Mouse (Mus musculus) adipocyte (in vitro differentiated cells): Measurements from ENCODE around the gene Gas2l3.
A peak's percentile ranks its signal among the peaks of the same experiment; 100 is the strongest.

ENCODE experiments used
- DNase-seq: peaks from one replicate; pipeline ENCODE4 v3.0.0-alpha.2; 2016; ENCODE audit warnings: low spot score

Gas2l3 gene

GRCm38 (mm10) chr10:89443115-89443622 is 598 bp downstream of the Gas2l3 start:
- DNase-seq: no peak

DNA sequence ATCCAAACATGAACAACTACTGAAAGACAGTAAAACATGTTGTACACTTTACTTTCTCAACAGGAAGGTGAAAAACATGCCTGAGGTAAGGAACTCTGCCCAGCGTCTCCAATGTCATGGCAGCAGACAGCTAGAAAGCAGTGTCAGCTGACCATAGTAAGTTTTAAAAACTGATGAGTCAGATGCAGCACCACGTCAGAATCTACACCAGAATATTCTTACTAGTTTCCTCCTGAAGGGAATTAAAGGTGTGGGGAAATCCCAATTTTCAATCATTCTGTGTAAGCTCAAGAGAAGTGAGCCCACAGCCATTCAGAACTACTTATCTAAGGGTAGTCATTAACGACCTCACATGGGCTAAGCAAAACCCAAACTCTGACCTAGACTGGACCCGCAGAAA is 1.1 kb downstream of the Gas2l3 start:
- DNase-seq: no peak

- no peak for DNase-seq
Measured at GRCm38 (mm10) chr10:89441961-89442360, 1.8 kb downstream of the Gas2l3 start.

DNA sequence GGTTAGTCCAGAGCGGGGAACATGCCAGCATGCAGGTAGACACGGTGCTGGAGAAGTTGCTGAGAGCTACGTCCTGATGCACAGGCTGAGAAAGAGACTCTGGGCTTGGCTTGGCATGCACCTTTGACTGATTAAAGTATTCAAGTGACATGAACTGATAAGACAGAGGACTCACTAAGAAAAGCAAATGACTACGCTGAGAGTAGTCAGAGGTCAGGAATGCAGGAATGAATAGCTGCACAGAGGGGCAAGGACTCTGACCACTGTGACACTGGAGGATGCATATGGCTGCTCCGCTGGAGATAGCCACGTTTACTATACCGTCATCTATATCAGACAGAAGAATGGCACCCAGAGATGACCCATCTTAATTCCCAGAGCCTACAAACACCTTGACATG is 4.4 kb downstream of the Gas2l3 start:
- no peak for DNase-seq

DNA sequence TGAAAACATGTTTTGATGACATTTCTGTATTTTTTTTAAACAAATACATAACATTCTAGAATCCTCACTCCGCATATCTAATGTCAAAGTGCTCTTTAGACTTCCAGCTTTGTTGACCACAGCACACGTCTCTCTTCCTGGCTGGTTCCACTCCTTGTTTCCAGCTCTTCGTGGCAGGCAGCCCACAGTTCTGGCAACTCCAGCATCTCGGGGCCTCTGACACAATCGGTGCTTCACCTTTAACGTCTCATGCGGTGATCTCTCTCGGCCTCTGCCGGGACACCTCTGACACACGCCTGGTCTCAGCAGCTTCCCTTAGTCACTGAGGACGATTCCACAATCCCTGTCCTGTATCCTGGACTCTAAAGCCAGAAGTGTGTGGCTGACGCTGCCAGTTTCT is 5.8 kb downstream of the Gas2l3 start:
- no peak for DNase-seq

DNA sequence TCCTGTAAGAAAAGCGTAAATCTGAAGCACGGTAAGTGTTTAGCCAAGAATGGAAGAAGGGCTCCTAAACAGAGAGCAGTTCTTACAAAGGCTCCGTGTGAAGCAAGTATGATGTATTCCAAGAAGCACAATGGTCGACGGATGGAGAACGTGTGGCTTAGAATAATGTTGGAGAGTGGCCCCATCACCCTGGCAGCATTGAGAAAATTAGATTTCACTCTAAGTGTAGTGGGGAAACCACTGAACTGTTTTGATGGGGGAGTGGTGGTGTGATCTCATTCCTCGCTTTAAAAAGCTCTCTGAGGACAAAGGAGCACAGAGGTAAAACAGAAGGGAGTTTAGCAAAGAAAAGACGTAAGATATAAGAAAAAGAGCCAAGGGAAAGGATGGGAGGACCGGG is 6.3 kb downstream of the Gas2l3 start:
- DNase-seq: no peak

- no peak for DNase-seq
Measured at GRCm38 (mm10) chr10:89435920-89436319, 7.8 kb downstream of the Gas2l3 start.

DNA sequence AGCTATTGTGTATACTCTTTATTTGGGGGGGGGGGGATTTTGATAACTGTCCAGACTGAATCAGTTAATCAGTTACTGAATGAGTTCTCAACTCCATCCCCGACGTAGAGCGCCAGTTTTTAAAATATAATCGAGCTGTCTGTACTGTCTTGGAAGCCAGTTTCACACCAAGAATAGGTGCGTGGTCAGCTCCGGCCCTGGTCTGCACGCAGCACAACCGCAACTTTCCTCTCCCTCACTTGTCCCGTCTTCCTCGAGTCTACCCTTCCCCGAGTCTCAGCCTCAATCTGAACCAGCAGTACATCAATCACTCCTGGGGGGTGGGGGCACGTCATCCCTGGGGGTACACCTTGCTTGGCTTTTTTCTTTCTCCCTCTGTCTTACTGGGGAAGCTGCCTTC is 8.4 kb downstream of the Gas2l3 start:
- no peak for DNase-seq

- no peak for DNase-seq
Measured at GRCm38 (mm10) chr10:89434509-89435210, 9.1 kb downstream of the Gas2l3 start.

DNA sequence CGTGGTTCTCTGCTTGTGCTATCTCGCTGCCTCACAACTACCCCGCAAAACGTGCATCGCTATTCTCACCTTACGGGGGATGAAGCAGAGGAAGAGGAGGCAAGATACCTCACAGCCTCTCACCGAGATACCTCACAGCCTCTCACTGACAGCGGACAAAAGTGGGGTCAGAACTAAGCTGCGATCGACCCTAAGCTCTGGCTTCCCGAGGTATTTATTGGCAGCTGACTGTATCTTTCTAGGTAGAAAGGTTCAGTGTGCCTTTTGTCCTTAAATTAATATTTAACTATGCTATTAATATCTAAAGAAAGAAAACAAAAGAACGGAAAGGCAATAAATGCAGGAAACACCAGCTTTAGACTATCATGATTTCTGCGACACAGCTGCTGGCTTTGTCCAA is 11.0 kb downstream of the Gas2l3 start:
- DNase-seq: no peak

DNA sequence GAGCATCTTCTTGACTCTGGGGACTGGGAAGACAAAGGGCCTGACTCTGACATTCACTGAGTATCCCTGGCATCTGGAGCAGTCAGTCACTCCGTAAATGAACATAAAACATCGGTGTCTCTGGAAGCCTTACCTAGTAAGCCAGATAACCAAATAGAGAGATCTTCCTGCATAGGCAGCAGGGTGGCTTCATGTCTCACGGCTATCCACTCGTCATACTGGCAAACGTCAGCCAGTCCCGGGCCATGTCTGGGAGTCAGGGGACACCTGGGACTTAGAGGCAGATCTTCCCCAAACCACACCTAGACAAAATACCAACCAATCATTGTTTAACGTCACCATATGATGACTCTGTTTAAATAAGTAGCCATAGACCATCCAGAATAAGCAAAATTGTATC is 13.0 kb downstream of the Gas2l3 start:
- DNase-seq: no peak

GRCm38 (mm10) chr10:89424800-89425393 is 18.9 kb downstream of the Gas2l3 start:
- DNase-seq: no peak

DNA sequence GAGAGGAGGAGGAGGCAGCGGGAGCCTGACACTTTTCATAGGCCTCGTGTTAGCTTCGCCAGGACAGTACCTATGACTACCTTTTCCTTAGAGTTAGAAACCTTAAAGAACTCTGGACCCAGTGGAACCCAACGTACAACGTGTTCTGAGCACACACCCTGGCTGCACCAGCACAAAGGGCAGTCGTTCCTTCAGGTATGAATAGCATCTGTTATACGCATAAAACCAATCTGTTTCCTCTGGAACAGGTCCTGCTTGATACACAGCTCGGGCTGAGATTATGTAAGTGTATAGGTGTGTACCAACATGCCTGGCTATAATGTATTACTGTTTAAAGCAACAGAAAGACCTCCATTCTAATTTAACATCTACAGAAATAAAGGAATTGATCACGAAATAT is 19.6 kb downstream of the Gas2l3 start:
- DNase-seq: no peak

- DNase-seq: no peak
Measured at GRCm38 (mm10) chr10:89423164-89423778, 20.5 kb downstream of the Gas2l3 start.

DNA sequence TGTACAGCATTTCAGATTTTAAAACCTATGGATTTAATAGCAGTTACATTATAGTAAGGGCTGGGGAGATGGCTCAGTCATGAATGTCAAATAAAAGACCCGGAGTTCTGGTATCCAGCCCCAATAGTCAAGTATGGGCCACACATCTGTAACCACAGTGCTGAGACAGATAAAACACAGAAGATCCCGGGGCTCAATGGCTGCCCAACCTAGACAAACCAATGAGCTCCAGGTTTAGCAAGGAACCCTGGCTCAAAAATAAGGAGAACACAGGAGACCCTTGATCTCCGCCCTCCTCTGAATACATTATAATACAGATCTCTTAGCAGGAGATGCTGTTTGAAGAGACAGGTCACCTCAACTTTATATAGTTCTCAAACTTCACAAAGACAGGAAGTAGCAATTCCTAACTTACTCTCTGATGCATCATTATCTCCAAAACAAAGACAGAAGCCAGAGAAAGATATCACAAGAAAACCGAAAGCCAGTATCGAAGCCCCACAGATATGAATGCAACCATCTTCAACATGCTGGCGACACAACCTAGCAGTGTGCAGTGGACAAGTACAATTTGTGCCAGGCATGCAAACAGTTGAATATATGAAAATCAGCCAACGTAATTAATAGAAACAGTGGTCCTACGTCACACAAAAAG is 21.1 kb downstream of the Gas2l3 start:
- no peak for DNase-seq

DNA sequence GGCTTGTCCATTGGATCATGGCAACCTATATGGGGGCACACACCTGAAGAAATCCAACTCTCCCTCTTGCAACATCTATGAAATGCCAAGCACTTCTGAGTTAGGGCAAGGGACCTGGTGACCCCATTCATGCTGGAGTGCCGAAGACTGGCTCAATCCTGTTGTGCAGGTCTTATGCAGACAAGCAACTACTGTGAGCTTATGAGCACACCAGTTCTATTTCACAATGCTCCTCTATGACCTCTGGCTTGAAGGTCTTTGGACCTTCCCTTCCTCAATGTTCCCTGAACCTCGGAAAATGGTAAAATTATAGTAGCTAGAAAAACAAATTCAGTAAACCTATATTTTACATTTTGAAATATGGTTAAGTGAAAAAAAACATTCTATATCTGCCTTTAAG is 25.8 kb downstream of the Gas2l3 start:
- no peak for DNase-seq

GRCm38 (mm10) chr10:89415478-89415877 is 28.3 kb downstream of the Gas2l3 start:
- no peak for DNase-seq

- no peak for DNase-seq
Measured at GRCm38 (mm10) chr10:89407551-89407950, 36.2 kb downstream of the Gas2l3 start.

GRCm38 (mm10) chr10:89406733-89407484 is 36.9 kb downstream of the Gas2l3 start:
- DNase-seq: no peak

GRCm38 (mm10) chr10:89404936-89405335 is 38.8 kb downstream of the Gas2l3 start:
- DNase-seq: no peak

- no peak for DNase-seq
Measured at GRCm38 (mm10) chr10:89400674-89401336, 43.0 kb downstream of the Gas2l3 start.

DNA sequence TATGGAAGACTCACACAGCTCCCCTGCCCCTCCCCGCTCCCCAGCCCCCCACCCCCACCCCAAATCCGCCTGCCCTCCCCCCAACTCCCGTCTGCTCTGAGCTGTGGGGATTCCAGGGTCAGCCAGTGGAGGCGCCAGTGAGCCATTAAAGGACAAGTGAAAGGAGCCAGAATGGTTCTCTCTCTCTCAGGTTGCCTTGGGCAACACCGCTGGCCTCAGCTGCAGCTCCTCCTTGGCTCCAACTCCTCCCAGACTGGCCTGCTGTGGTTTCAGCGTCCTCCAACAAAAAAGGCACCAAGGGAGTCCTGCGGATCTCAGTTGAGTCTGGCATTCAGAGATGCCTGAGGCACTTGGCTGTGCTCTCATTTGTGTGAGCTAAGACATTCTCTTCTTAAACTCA is 47.9 kb downstream of the Gas2l3 start:
- DNase-seq: peak; percentile 26
